Mouse (Mus musculus) cerebellum, adult 8-10 months (tissue): Measurements from ENCODE around the gene Ric1.
"Not testable (repeated sequence)": the region's sequence is repeated elsewhere in the genome, so short reads cannot be mapped to it uniquely, and the experiment has no call there.

ENCODE experiments used
- DNase-seq: peaks from one replicate; pipeline ENCODE4 v3.0.0; 2022

Gene Ric1

DNA sequence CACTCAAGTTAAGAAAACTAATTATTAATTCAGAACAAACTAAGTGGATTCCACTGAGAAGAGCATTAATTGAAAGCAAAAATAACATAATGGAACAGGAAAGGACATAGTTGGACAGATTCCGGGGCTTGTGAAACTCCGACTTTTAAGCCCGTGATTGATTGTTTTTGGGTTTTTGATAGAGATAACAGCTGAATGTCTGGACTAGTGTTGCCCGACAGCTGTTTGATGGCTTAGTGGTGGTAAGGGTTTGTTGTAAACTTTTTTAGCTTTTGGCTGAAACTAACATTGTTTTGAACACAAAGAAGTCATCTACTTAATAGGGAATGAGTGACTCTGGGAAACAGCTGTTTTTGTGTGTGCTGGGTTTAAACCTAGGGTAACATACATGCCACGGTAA lies 11.9 kb downstream of the Ric1 start:
- no peak for DNase-seq

DNA sequence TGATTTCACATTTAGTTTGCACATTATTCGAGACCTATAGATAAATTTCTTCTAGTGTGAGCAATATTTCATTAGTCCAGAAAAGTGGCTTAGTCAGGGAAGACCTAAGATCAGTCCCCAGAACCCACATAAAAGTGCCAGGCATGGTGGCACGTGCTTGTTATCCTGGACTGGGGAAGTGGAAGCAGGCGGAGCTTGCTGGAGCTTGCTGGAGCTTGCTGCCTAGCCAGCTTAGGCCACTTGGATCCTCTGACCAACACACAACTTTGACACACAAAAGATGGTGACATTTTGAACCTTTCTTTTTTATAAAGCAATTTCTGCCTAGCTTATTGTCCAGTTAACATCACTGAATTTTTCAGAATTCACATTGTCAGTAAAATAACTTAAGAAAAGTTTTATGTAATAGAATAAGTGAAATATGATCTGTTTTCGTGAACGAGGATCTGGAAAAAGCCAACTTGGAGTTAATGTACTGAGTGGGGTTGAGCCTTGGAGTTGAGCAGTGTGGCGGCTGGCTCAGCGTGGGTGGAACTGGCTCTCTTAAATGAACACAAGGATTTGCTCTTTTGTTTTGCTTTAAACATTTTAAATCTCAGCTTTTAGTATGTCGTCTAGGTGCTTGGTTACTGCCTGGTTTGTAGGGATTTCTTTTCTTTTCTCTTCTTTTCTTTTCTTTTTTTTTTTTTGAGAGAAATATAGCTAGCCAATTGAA lies 20.3 kb downstream of the Ric1 start:
- no peak for DNase-seq

DNA sequence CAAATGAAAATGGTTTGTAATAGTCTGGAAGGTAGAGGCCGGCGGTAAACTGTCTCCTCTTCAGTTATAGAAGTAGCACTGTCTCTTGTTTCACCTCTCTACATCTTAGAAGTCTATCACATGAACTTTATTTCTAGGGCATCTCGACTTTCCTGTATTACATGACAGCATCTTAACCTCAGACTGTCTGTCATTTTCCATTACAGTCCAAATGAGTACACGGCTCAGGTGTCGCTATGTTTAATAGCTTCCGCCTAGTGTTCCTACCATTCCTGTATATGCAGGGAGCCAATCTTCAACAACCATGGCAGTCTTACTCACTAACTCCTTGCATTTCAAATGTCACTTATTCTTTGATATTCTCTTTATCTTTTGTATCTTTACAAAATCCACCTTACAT lies 21.9 kb downstream of the Ric1 start:
- no peak for DNase-seq

DNA sequence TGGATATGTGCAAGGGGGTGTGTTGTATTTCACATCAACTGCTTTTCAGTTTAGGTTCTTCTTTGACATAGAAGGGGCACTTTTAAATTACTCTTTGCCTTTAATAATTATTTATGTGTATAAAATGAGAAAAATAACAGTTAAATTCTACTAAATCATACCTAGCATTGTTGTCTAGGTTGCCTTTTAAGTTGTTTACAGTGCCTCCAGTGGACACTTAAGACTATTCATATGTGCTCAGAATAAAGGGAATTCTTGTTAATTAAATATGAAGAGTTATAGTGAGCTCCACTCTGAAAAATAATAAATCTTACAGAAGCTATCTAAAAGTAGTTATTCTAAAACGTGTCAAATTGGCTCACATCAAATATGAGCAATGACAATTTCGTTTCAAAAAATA lies 28.5 kb downstream of the Ric1 start:
- DNase-seq, result no peak

DNA sequence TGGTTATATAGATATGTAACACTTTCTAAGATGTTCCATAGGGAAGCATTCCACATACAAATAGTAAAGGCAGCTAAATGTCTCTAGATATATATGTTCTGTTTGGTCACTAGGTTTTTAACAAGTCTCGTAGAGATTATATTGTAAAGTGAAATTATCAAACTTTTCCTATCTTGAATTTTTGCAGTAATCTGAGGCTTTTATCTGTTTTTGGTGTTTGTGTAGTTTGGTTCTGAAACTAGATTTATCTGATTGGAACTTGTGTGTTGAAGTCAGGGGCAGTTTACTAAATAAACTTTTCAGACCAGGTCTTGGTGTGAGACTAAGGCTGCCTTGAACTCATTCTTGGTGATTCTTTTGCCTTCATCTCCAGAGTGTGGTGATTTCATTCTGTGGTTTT lies 29.0 kb downstream of the Ric1 start:
- no peak for DNase-seq

DNA sequence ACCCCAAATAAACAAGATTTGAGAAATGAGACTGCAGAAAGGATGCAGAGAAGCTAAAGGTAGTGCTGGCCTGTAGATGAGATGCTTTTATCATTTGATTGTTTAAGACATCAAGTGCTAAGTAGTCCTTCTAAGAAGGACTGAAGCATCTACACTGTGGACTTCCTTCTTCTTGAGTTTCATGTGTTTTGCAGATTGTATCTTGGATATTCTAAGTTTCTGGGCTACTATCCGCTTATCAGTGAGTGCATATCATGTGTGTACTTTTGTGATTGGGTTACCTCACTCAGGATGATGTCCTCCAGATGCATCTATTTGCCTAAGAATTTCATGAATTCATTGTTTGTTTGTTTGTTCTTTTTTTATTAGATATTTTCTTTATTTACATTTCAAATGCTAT lies 29.9 kb downstream of the Ric1 start:
- DNase-seq, result not testable (repeated sequence)

DNA sequence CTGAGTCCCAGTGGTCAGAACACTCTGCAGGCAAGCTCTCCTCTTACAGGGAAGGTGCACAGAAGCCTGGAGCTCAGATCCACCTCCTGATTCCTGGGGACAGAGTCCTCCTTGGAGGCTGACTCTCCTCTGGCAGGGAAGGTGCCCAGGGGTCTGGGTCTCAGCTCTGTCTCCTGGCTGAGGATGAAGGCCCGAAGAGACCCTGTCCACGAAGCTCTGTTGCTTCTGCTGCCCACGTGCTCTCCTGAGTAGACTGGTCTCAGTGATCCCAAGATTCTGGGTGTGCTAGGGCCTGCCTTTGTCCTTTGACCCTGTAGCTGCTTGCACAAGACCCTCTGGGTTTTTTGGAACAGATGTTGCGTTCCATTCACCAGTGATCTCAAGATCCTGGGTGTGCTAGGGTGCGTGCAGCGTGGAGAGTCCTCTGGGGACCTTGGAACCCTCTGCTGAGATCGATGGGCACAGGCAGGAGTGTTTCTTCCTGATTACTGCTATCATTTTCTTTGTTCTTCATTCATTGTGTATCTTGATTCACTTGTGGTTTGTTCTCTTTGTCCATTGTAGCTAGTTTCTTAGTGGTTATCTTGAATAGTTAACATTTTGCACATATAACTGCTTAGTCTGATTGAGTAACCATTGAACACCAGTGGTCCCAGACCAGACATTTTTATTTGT lies 35.2 kb downstream of the Ric1 start:
- DNase-seq, result not testable (repeated sequence)

DNA sequence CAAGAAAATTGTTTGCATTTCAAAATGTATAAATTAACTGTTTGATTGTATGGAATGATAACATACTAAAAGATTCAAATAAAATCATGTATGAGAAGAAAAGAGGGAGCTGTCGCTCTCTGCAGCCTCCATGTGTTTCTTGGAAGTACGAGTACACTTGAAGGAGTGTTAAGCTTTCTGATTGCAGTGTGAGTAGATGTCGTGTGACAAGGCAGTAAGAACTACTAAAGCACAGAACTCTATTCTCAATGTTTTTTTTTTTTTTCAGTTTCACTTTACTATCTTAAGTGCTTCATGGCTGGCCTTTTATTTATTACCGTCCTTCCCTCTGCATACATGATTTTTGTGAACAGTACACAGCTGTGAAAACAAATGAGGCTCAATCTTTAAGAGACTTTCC lies 40.1 kb downstream of the Ric1 start:
- DNase-seq, result no peak

DNA sequence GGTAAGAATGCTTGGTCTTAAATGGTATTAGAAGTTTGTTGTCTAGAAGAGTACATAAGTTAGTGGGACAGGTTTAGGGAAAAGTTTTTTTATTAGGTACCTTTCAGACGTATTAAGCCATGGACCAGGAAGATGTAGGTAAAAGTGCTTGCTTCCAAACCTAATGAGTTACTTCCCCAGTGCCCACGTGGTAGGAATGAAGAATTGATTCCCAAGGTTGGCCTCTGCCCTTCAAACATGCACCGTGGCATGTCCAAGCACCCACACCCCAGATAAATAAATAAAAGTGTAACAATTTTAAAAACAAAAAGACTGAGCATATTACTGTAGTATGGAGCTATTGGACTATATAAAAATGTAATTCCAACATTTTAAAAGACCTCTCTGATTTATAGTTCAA lies 40.5 kb downstream of the Ric1 start:
- no peak for DNase-seq

DNA sequence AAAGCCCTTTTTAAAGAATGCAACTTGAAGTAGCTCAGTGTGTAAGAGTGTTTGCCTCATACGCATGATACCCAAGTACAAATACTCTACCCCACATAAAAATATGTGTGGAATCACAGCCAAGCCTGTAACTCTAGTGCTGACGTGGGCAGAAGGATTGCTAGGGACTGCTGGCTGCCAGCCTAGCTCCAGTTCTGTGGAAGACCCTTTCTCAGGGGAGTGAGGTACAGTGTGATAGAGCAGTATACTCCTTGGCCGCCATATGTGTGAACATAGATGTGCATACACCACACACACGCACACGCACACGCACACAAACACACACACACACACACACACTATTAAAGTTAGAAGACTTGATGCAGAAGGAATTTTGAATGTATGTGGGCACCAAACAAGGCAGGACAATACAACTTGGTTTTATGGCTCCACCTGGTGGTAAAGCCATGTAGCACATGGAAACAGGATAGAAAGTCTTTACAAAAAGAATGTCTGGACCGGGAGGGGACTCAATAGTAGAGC lies 41.2 kb downstream of the Ric1 start:
- DNase-seq, result peak; percentile 55

DNA sequence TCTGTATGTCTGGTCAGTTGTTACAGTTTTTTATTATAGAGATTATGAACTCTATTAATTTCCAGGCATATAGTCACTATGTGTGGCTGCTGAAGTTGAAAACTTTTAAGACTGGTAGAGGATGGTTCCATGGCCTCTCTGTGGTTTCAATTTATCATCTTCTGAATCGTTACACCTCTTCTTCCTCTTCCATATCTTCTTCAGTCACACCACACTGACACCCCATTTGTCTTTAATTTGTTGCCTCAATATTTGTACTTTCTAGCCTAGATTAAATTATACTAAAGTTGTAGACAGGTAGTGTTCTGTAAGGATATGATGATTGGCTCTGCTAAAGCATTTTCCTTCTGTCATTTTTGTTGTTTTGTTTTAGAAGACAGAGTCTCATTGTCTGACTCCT lies 44.4 kb downstream of the Ric1 start:
- DNase-seq, result no peak

DNA sequence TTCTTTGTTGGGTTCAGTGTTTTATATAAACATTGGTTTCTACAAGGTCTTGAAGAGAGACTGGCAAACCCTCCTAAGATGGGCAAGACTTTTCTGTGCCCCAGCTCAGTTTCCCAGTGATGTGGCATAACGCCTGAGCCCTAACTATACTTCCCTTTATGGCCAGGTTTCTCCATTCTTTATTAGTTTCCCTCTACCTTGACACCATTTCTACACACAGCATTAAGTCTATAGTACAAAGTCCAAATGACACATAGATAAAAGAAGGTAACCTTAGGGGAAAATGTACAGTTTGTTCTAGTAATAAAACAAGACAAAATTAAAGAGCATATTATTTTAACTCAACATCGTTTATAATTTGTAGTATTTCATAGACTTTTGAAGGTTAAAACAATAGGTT lies 60.4 kb downstream of the Ric1 start:
- no peak for DNase-seq

DNA sequence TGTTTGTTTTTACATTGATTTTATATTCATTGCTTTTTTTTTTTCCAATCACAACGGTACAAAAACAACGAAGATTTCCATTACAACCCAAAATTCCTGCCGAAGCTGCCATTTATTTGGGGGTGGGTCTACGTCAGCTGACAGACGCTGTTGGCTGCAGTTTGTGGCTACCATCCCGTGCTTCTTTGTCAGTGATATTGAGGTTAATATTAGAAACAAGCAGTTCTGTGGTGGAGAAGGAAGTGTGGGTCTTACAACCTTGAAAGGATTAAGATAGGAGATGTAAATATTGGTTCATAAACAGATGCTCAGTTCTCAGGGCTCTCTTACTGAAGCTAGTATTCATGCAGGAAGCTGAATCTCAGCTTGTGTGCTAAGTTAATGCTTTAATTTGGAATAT lies 61.7 kb downstream of the Ric1 start:
- DNase-seq, result no peak

DNA sequence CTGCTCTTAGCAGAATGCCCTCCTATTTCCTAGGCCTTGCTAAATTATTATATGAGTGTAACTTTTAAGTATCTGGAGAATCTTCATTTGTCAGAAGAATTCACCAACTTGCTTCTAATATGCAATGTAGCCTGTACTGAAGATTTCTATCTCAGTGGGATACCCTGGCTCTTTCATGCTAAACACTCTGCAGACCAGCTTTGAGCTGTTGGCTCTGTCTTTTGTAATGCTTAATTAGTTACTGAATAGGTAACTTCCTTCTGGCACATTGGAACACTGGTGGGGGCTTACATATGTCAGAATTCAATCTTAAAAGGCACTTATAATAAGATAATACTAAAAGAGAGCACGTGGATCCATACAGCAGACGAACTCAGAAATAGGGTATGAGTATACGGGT lies 71.7 kb downstream of the Ric1 start:
- DNase-seq, result not testable (repeated sequence)

DNA sequence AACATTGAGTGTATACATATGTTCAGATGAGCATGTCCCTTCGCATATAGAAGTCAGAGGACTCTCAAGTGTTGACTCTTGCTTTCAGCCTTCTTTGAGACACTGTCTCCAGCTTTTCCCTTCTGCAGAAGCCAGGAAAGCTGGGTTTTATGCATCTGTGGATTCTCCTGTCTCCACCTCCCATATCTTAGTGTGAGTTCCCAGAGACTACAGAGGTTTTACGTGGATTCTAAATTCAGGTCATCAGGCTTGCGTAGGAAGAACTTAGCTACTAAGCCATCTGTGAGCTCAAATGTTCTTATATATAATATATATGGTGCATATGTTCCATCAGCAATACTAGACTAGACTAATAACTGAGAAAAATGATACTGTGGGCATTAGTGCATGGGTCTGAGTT lies 74.2 kb downstream of the Ric1 start:
- no peak for DNase-seq

DNA sequence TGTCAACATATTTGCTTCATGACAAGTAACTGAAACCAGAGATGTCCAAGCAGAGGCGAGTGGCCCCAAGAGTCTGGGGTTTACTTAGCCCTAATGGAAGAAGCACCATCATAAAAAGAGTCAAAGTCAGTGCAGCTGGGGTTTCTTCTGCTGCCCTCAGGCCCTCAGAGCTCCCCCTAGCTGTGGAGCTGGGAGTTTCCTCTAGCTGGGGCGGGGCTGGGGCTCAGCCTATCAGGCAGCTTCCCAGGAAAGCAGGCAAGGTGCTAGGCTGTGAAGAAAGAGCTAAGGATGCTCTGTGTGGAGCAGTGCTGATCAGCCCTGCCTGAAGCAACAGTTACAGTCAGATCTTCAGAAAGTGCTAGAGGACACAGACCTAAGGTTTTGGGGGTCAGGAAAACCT lies 74.9 kb downstream of the Ric1 start:
- no peak for DNase-seq

DNA sequence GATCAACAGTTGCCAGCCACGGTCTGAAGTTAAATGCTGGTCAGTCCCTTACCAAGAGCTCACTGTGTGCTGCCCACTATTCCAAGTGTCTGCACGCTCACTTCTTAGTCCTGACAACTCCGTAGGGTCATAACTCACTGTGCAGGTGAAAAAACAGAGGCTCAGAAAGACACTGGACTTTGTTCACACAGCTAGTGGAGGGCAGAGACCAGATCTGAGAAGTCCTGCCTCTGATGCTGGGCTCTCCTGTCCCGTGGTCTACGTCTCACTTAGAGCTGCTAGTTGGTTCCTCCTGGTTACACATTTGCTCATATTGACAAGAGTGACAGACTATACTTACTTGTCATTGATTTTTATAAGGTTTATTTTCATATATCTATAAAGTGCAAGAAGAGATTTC lies 76.9 kb downstream of the Ric1 start:
- DNase-seq, result no peak

DNA sequence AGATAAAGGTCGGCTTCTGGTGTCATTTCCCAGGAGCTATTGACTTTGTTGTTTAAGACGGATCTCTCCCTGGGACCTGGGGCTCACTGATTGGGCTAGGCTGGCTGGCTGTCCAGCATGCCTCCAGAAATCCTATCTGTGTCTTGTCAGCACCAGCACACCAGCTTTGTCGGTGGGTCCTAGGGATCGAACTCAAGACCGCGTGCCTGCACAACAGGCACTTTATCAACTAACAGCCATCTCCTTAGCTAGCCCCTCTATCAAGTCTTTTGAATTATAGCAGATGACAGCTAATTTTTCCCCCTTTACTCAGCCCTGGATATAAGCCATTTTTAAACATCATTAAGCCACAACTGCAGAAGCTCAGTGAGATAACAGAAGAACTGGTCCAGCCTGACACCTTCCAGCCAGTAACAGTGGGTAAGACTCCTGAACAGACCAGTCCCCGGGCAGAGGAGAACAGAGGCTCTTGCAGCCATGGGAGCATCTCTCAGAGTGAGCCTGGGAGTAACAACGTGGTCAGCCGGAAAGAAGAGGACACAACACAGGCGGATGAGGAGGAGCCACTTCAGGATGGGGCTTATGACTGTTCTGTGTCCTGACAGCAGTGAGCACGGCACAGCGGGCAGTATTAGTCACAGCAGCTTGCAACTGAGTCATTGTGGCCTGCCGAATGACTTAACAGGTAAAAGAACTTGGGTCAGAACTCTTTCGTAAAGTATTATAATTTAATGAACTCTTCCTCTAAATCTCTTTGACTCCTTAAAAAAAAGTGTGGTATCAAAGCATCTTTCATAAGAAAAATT lies 81.7 kb downstream of the Ric1 start:
- DNase-seq, result no peak

DNA sequence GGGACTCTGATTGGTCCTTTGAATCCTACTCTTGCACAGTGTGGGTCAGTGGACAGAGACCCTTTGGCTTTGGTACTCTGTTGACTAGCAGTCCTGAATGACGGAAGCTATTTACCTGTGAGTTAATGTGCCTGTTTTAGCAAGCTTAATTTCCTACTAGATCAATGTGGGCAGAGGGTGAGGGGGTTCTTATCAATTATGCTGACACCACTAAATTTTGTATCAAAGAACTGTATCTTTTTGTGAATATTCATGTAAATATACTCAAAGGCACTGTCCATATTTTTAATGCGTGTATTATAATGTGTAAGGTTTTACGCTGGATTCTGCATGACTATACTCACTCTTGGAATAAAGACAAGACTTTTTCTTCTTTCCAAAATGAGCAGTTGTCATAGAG lies 82.6 kb downstream of the Ric1 start:
- no peak for DNase-seq

DNA sequence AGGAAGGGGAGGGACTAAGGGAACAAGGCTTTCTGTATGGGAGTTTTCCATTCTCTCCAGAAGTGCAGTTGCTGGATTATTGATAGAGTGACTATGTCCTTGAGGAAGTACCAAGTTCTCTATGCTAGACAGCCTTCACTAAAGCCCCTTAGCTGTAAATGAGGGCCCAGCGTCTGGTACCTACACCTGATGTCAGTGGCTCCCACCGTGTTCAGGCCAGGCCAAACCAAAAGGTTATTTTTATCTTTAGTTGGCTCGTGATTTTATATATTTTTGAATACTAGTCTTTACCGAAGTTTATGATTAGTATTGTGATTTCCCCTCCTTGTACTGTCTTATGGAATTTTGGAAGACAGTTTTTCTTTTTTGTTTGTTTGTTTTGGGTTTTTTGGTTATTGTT lies 85.4 kb downstream of the Ric1 start:
- DNase-seq, result no peak

DNA sequence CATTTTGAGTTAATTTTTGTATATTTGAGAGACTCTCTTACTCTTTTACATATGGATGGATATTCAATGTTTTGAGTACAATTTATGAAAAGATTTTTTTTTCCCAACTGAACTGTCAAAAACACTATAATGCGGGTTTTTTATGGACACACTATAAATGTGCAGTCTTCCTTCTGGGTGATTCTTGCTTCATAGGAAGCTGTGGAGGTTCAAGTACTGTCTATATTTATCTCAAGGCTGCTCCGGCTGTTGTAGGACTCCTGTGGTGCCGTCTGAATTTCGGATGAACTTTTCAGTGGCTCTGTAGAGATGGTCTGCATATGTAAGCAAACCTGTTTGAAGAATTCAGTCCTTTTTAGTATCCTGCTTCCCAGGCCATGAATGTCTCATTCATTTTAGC lies 86.1 kb downstream of the Ric1 start:
- DNase-seq, result no peak

DNA sequence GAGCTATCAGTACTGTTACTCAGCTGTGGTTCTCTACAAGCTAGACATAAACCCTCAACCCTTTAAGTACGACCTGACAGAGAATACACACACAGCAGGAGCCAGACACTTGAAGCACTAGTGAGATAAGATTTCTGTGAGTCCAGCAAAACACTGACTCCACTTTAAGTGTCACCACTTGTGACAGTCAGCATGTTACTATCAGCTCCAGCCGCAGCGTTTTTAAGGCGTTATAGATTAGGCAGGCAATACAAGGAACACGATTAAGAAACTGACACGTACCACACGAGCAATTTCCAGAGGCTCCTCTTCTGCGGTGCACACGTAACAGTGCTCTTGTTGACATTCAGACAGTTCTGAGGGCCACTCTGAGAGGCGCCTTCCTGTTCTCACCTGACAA lies 88.8 kb downstream of the Ric1 start:
- no peak for DNase-seq

DNA sequence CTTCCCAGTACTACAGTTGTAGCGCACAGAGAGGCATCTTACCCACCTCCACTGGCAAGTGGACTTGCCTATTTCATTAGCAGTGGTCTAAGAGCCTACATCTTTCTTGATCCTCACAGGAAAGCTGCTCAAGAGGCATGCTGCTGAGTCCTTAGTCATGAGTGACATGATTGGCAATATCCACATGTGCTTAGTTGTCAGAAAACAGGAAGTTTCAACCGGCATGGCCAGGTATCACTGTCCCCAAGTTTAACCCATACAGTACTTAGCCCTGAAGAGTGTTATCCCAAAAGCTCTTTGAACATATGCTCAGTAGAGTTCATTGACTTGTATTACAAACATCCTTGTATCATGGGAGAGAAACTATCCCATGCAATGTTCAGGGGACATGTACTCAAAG lies 90.0 kb downstream of the Ric1 start:
- no peak for DNase-seq

DNA sequence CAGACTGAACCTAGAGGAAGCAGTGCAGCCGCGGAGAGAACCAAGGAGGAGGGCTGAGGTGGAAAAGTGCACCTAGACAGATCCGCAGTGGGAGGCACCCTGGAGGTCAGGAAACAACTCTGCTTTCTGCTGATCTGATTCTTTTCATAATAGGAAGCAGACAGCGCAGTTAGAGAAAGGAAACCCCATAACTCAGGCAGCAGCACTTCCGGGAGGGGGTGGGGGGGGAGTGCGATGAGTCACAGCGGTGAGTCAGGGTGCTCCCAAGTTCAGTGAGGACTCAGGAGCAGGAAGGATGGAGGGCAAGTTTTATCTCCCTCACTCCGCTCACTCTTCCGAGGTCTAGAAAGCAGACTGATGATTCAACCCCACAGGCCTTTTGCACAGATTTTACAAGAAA lies 119.0 kb downstream of the Ric1 start:
- DNase-seq, result no peak
